Mouse (Mus musculus) central nervous system, embryonic 18 days (tissue): ENCODE results near the gene Gm7544. TPM values are rescaled to one million over a fixed set of nuclear protein-coding genes. Genes with fewer than 3 reads are reported as not detected.

Experiments
- polyA plus RNA-seq: library from polyadenylated mRNA; depleted of rRNA; stranded (reverse); fragments of >200 nt; gene quantifications from 2 replicates; pipeline ENCODE4 v1.2.3, GENCODE M21; 2012; rRNA removed

Gm7544 gene
- not detected in 2 replicates for polyA plus RNA-seq

GRCm38 (mm10) chr1:82955913-82956312, at the start of gene Gm7544:
Gene Gm7544, minus strand, starts transcription at chr1:82956013.

GRCm38 (mm10) chr1:83000306-83000705, 44.5 kb upstream of the Gm7544 start, which contains the start of gene Gm47959:
Gene Gm47959, plus strand, starts transcription at chr1:83000548.

GRCm38 (mm10) chr1:82959870-82960385, 4.1 kb upstream of the Gm7544 start, which contains the start of gene Gm47955:
Gene Gm47955, plus strand, starts transcription at chr1:82960286.

GRCm38 (mm10) chr1:82943295-82943694, 12.5 kb downstream of the Gm7544 start, which contains the start of gene A030003K21Rik:
Gene A030003K21Rik, minus strand, starts transcription at chr1:82943388.

GRCm38 (mm10) chr1:82931326-82931725, 24.5 kb downstream of the Gm7544 start, which contains the start of gene Gm6217:
Gene Gm6217, minus strand, starts transcription at chr1:82931399.

GRCm38 (mm10) chr1:82924650-82925049, 31.2 kb downstream of the Gm7544 start, which contains the start of gene A030014E15Rik:
Gene A030014E15Rik, plus strand, starts transcription at chr1:82924917.

GRCm38 (mm10) chr1:82913025-82913424, 42.8 kb downstream of the Gm7544 start, which contains the start of gene A030005L19Rik:
Gene A030005L19Rik, plus strand, starts transcription at chr1:82913325.

Other genes starting within 250 kb of the Gm7544 start
- 379 and 394 TPM in 2 replicates for gene Mff, start 231.1 kb downstream of the Gm7544 start, polyA plus RNA-seq
- gene Tm4sf20, start 187.6 kb downstream of the Gm7544 start, polyA plus RNA-seq: not detected in 2 replicates
- not detected in 2 replicates for gene Gm47791, start 184.8 kb downstream of the Gm7544 start, polyA plus RNA-seq
- gene Agfg1, start 116.5 kb downstream of the Gm7544 start, polyA plus RNA-seq: 54.6 and 57.5 TPM in 2 replicates
- 1.8 and 2.0 TPM in 2 replicates for gene A030005L19Rik, start 42.7 kb downstream of the Gm7544 start, polyA plus RNA-seq
- 0.12 and 0.18 TPM in 2 replicates for gene A030014E15Rik, start 31.1 kb downstream of the Gm7544 start, polyA plus RNA-seq
- not detected in 2 replicates for gene Gm6217, start 24.6 kb downstream of the Gm7544 start, polyA plus RNA-seq
- not detected in 2 replicates for gene A030003K21Rik, start 12.6 kb downstream of the Gm7544 start, polyA plus RNA-seq
- not detected in 2 replicates for gene Gm47955, start 4.3 kb upstream of the Gm7544 start, polyA plus RNA-seq
- not detected in 2 replicates for gene Gm47959, start 44.5 kb upstream of the Gm7544 start, polyA plus RNA-seq
- gene Slc19a3, start 82.4 kb upstream of the Gm7544 start, polyA plus RNA-seq: 2.0 TPM in 2 replicates
- gene Krtap28-10, start 86.5 kb upstream of the Gm7544 start, polyA plus RNA-seq: not detected in 2 replicates
- not detected in 2 replicates for gene Gm47969, start 88.9 kb upstream of the Gm7544 start, polyA plus RNA-seq
- not detected in 2 replicates for gene A030005K14Rik, start 103.4 kb upstream of the Gm7544 start, polyA plus RNA-seq
- gene Krtap28-13, start 104.9 kb upstream of the Gm7544 start, polyA plus RNA-seq: not detected in 2 replicates
- not detected in 2 replicates for gene Ccl20, start 160.8 kb upstream of the Gm7544 start, polyA plus RNA-seq
- gene Daw1, start 203.7 kb upstream of the Gm7544 start, polyA plus RNA-seq: 3.0 and 5.1 TPM in 2 replicates